Comparison of ENCODE assay signal across 18 mouse cellular contexts in the genomic region with DNA sequence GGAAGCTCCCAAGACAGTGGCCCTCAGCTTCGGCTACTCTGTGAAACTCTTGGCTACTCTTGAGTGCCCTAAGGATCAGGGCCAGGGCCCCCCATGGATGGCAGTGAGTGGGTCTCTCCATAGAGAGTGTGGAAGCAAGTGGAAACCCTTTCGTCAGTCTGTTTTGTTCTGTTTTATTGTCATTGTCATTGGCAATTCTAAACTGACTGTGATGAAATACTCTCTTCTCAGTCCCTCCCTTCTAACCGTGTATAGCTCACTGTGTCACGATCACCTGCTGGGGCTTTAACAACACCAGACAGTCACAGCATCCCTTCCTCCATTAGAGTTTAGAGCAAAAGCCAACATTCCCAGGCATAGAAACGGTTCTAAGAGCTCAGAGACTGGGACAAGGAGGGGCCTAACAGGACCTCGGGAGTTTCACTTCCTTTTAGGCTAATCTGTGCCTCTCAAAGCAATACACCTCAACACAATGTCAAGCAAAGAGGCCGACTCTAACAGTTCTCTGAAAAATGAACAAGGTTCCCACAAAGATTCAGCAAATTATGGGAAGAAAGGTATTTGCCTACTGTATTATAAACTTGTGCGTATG. TPM values are rescaled to one million over a fixed set of nuclear protein-coding genes. Genes with fewer than 3 reads are reported as not detected.
A peak's percentile ranks its signal among the peaks of the same experiment; 100 is the strongest.
DNase-seq lines count a peak whose midpoint lies in the region; ATAC-seq and TF ChIP-seq lines count a peak whose summit lies in the region.
"Had no signal": no experiment of that assay in that cellular context is flagged by ENCODE, and none has a peak within 500 bp of the region (broad histone marks: within the 10 kb centered on the region; RNA-seq: fewer than 3 reads in every experiment).

No protein-coding gene starts in this region.

- no peak overlapping the region for H3K9ac ChIP-seq in liver, postnatal 0 days (replicated peaks)
- H3K9ac ChIP-seq in liver, embryonic 12.5 days: no peak overlapping the region
- H3K9ac ChIP-seq: embryonic facial prominence, embryonic 12.5 days; forebrain, embryonic 15.5 days; heart, embryonic 12.5 days; hindbrain, embryonic 12.5 days; intestine, embryonic 15.5 days had no signal

- no peaks in the 10 kb centered on the region for H3K27me3 ChIP-seq in liver, postnatal 0 days (ENCODE audit: insufficient read depth, low read length)
- peaks cover 16% of the 10 kb centered on the region for H3K27me3 ChIP-seq in liver, embryonic 12.5 days (replicated peaks)
- H3K27me3 ChIP-seq: embryonic facial prominence, embryonic 12.5 days; forebrain, embryonic 15.5 days; heart, embryonic 12.5 days; intestine, embryonic 15.5 days had no signal

- no peak overlapping the region for H3K4me2 ChIP-seq in liver, postnatal 0 days (ENCODE audit: low read depth, low read length)
- H3K4me2 ChIP-seq in liver, embryonic 12.5 days: no peak overlapping the region
- H3K4me2 ChIP-seq: embryonic facial prominence, embryonic 12.5 days; forebrain, embryonic 15.5 days; heart, embryonic 12.5 days; hindbrain, embryonic 12.5 days; intestine, embryonic 15.5 days had no signal

- H3K27ac ChIP-seq in liver, postnatal 0 days (ENCODE audit: low read depth): peak overlapping the region; percentile 48; the same call in 1 of the 2 replicates
- no peak overlapping the region for H3K27ac ChIP-seq in liver, embryonic 12.5 days
- H3K27ac ChIP-seq: embryonic facial prominence, embryonic 12.5 days; forebrain, embryonic 15.5 days; hindbrain, embryonic 12.5 days; hindbrain, postnatal 0 days; intestine, embryonic 15.5 days had no signal

- no peak overlapping the region for H3K4me3 ChIP-seq in liver, postnatal 0 days (ENCODE audit: low read depth, low read length)
- H3K4me3 ChIP-seq in liver, embryonic 12.5 days: no peak overlapping the region
- H3K4me3 ChIP-seq: embryonic facial prominence, embryonic 12.5 days; forebrain, embryonic 15.5 days; heart, embryonic 12.5 days; hindbrain, embryonic 12.5 days; intestine, embryonic 15.5 days had no signal

- ATAC-seq in liver, postnatal 0 days: no peak
- ATAC-seq in liver, embryonic 12.5 days: no peak
- peak; percentile 76 for ATAC-seq in granulocyte monocyte progenitor cell, adult 5-6 weeks (replicated peaks; ENCODE audit: poor library complexity, severe bottlenecking)
- peak; percentile 81 for ATAC-seq in monocyte, adult 5-6 weeks (replicated peaks; ENCODE audit: insufficient number of reproducible peaks, low FRiP score, low TSS enrichment, poor library complexity, severe bottlenecking)
- ATAC-seq: forebrain, embryonic 15.5 days; hindbrain, postnatal 0 days; intestine, embryonic 15.5 days had no signal

- H3K9me3 ChIP-seq in liver, postnatal 0 days (ENCODE audit: low read length): no peaks in the 10 kb centered on the region
- H3K9me3 ChIP-seq in liver, embryonic 12.5 days (replicated peaks): no peaks in the 10 kb centered on the region
- H3K9me3 ChIP-seq: embryonic facial prominence, embryonic 12.5 days; forebrain, embryonic 15.5 days; G1E; heart, embryonic 12.5 days; hindbrain, embryonic 12.5 days; intestine, embryonic 15.5 days had no signal

- TF ChIP-seq EP300 in liver, postnatal 0 days (IDR thresholded peaks at IDR 0.05; ENCODE audit: low read depth): no peak

- no peak for TF ChIP-seq CTCF in liver, postnatal 0 days (IDR thresholded peaks at IDR 0.05; ENCODE audit: low read depth)

- no peak for DNase-seq in liver, postnatal 0 days
- no peak for DNase-seq in cerebellum, postnatal 25 days
- DNase-seq in embryo, embryonic 10.5 days (ENCODE audit: low spot score): no peak
- DNase-seq in gastrocnemius, postnatal 25 days: no peak
- DNase-seq: adrenal gland, postnatal 10 days; cerebellum, adult 11-12 months; cerebellum, adult 9-11 months; heart, postnatal 36 days had no signal

- 41% methylated on average over 8 of the region's 8 CpGs for WGBS in liver, postnatal 0 days (ENCODE audit: insufficient replicate concordance)
- 53% methylated on average over 8 of the region's 8 CpGs for WGBS in liver, embryonic 12.5 days (ENCODE audit: insufficient replicate concordance)

- no peaks in the 10 kb centered on the region for H3K4me1 ChIP-seq in liver, postnatal 0 days (ENCODE audit: insufficient read depth)
- H3K4me1 ChIP-seq in liver, embryonic 12.5 days: peaks cover 2% of the 10 kb centered on the region; the same call in 1 of the 2 replicates
- H3K4me1 ChIP-seq: embryonic facial prominence, embryonic 12.5 days; forebrain, embryonic 15.5 days; hindbrain, embryonic 12.5 days; intestine, embryonic 15.5 days had no signal

- no peaks in the 10 kb centered on the region for H3K36me3 ChIP-seq in liver, postnatal 0 days (replicated peaks; ENCODE audit: insufficient read depth, low read length)
- H3K36me3 ChIP-seq in liver, embryonic 12.5 days: no peaks in the 10 kb centered on the region
- H3K36me3 ChIP-seq: embryonic facial prominence, embryonic 12.5 days; forebrain, embryonic 15.5 days; G1E; heart, embryonic 12.5 days; hindbrain, embryonic 12.5 days; intestine, embryonic 15.5 days had no signal

RNA-seq across cellular contexts. Expression of a gene that starts 6.6 kb away (rescaled TPM):
- polyA plus RNA-seq in liver, postnatal 0 days (2015; fragmentation: Nextera tagmentation; extraction: Ambion mirVana): 3.0 and 3.3 TPM in 2 replicates
- polyA plus RNA-seq in liver, embryonic 12.5 days (2016; fragmentation: Nextera tagmentation; extraction: Ambion mirVana): 10.1 and 11.1 TPM in 2 replicates
- total RNA-seq in granulocyte monocyte progenitor cell, adult 5-6 weeks (2014; fragmentation: Nextera tagmentation): 38.6 and 70.1 TPM in 2 replicates
- 62.0 and 76.5 TPM in 2 replicates for total RNA-seq in granulocyte monocyte progenitor cell, adult 5-6 weeks (2017)
- 40.8 to 76.5 TPM (median 73.2 TPM) in 3 replicates for total RNA-seq in monocyte, adult 5-6 weeks (2017)
- 100 to 1,000 TPM; 192 to 236 TPM for total RNA-seq in gastrocnemius, postnatal 25 days (2021)

Comparison
In these comparisons a context has a peak if more than half of its experiments do, and no peak if none do; other contexts are left out.
1. ATAC-seq: peak in granulocyte monocyte progenitor cell, adult 5-6 weeks (single experiment) and monocyte, adult 5-6 weeks (single experiment); none in liver, postnatal 0 days (single experiment) and liver, embryonic 12.5 days (single experiment).